Mouse (Mus musculus) sigmoid colon, adult 10 weeks (tissue): ENCODE measurements around the gene Sipa1l1. TPM values are rescaled to one million over a fixed set of nuclear protein-coding genes. Genes with fewer than 3 reads are reported as not detected.

Experiments used
- polyA plus RNA-seq: library from polyadenylated mRNA; stranded (reverse); fragments of 350-450 nt; fragmentation: Illumina TruSeq; extraction: RNeasy Lipid Tissue Mini Kit (QIAGEN cat#74804); gene quantifications from one replicate; pipeline ENCODE4 v1.2.3, GENCODE M21; 2014; ENCODE audit warnings: low read depth, low replicate concordance

Sipa1l1 gene
- 14.2 TPM for polyA plus RNA-seq

DNA sequence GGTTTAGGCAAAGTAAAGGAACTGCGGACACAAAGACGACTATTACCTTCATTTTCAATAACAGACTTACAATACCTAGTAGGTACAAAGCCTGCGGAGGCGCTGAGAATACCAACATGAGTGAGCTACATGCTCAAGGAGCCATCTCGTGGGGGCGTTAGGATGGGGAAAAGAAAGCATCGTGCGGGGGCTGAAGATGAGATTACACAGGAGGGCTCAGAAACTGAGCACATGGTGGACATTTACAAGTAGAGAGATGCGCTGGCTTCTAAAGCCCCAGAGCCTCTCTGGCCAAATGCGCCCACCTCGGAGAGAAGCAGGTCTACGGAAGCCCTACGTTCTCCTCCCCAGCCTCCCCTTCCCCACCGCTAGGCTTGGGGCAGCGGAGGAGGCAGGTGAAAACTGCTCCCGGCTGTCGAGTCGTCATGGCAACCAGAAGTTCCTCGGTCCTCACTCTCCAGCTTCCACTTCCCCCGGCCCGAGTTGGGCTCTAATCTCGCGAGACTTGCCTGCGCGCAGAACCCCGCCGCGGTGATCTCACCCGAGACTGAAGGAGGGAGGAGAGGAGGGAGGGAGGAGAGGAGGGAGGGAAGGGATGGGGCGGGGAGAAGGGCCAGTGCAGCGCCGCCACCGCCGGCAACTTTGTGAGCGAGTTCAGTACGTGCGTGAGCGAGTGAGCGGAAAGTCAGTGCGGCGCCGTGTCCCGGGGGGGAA, at the start of gene Sipa1l1:
Gene Sipa1l1 (plus strand): TSS at position 501 of the 714 bp plus-strand sequence.

